Mouse (Mus musculus): ENCODE results near the gene Med23. TPM values are rescaled to one million over a fixed set of nuclear protein-coding genes. Genes with fewer than 3 reads are reported as not detected.
A peak's percentile ranks its signal among the peaks of the same experiment; 100 is the strongest.

Gene Med23
- 24.0 and 26.6 TPM in 2 replicates for polyA plus RNA-seq (2015; fragmentation: Nextera tagmentation; extraction: Ambion mirVana)

- H3K27me3 ChIP-seq (ENCODE audit: insufficient read depth, low read length): no peaks in the 10 kb centered on the region
- WGBS: under 1% methylated on average over 36 of the region's 36 CpGs
Measured at GRCm38 (mm10) chr10:24869760-24870290, at the start of gene Med23. Gene Med23, plus strand, starts transcription at chr10:24869986.

GRCm38 (mm10) chr10:24821990-24822676 lies 47.7 kb upstream of the Med23 start:
- Histone ChIP-seq H3K9me3 (ENCODE audit: low read length) (no peaks in the 10 kb centered on the region), H3K27ac (ENCODE audit: low read length) (no peak overlapping the region), H3K4me1 (ENCODE audit: insufficient read depth, low read length) (peaks cover 6% of the 10 kb centered on the region), H3K4me2 (replicated peaks; ENCODE audit: low read depth, low read length) (no peak overlapping the region), H3K4me3 (ENCODE audit: low read length) (no peak overlapping the region), H3K27me3 (ENCODE audit: insufficient read depth, low read length) (no peaks in the 10 kb centered on the region), H3K36me3 (ENCODE audit: insufficient read depth, low read length) (no peaks in the 10 kb centered on the region), H3K9ac (replicated peaks; ENCODE audit: low read length) (no peak overlapping the region)
- ATAC-seq (ENCODE audit: low FRiP score, low TSS enrichment): no peak
- WGBS: 56% methylated on average over 4 of the region's 4 CpGs

More at GRCm38 (mm10) chr10:24869760-24870290, at the start of gene Med23:
- H3K27ac ChIP-seq (ENCODE audit: low read length): no peak within 1 kb of the TSS
- H3K36me3 ChIP-seq (ENCODE audit: insufficient read depth, low read length): peaks cover 25% of the 10 kb centered on the region
- no peaks in the 10 kb centered on the region for H3K4me1 ChIP-seq (ENCODE audit: insufficient read depth, low read length)
- H3K4me3 ChIP-seq (ENCODE audit: low read length): peak within 1 kb of the TSS; percentile 76
- peak within 1 kb of the TSS; percentile 62 for H3K4me2 ChIP-seq (replicated peaks; ENCODE audit: low read depth, low read length)
- peak within 1 kb of the TSS; percentile 87 for H3K9ac ChIP-seq (replicated peaks; ENCODE audit: low read length)
- ATAC-seq (ENCODE audit: low FRiP score, low TSS enrichment): peak; percentile 100
- H3K9me3 ChIP-seq (ENCODE audit: low read length): no peaks in the 10 kb centered on the region

- no peak for ATAC-seq (ENCODE audit: low FRiP score, low TSS enrichment)
- H3K9me3 ChIP-seq (ENCODE audit: low read length): no peaks in the 10 kb centered on the region
- H3K9ac ChIP-seq (replicated peaks; ENCODE audit: low read length): no peak overlapping the region
- H3K4me3 ChIP-seq (ENCODE audit: low read length): no peak overlapping the region
- H3K4me1 ChIP-seq (ENCODE audit: insufficient read depth, low read length): peaks cover 6% of the 10 kb centered on the region
- no peaks in the 10 kb centered on the region for H3K27me3 ChIP-seq (ENCODE audit: insufficient read depth, low read length)
- no peak overlapping the region for H3K27ac ChIP-seq (ENCODE audit: low read length)
- no peak overlapping the region for H3K4me2 ChIP-seq (replicated peaks; ENCODE audit: low read depth, low read length)
- 45% methylated on average over 1 of the region's 1 CpGs for WGBS
- H3K36me3 ChIP-seq (ENCODE audit: insufficient read depth, low read length): no peaks in the 10 kb centered on the region
Measured at GRCm38 (mm10) chr10:24822842-24823241, 46.9 kb upstream of the Med23 start.

- WGBS: 53% methylated on average over 1 of the region's 1 CpGs
- peaks cover 6% of the 10 kb centered on the region for H3K4me1 ChIP-seq (ENCODE audit: insufficient read depth, low read length)
- H3K4me3 ChIP-seq (ENCODE audit: low read length): no peak overlapping the region
- H3K9me3 ChIP-seq (ENCODE audit: low read length): no peaks in the 10 kb centered on the region
- no peak overlapping the region for H3K9ac ChIP-seq (replicated peaks; ENCODE audit: low read length)
- no peaks in the 10 kb centered on the region for H3K27me3 ChIP-seq (ENCODE audit: insufficient read depth, low read length)
- H3K4me2 ChIP-seq (replicated peaks; ENCODE audit: low read depth, low read length): no peak overlapping the region
- 0 out of 2 replicates have a peak overlapping the region, but pooled peaks have one; percentile 29 for H3K27ac ChIP-seq (ENCODE audit: low read length)
- peak; percentile 51; the same call in 1 of the 2 replicates for ATAC-seq (ENCODE audit: low FRiP score, low TSS enrichment)
- no peaks in the 10 kb centered on the region for H3K36me3 ChIP-seq (ENCODE audit: insufficient read depth, low read length)
Measured at GRCm38 (mm10) chr10:24823265-24823664, 46.5 kb upstream of the Med23 start.

- H3K9me3 ChIP-seq (ENCODE audit: low read length): no peaks in the 10 kb centered on the region
- H3K4me3 ChIP-seq (ENCODE audit: low read length): no peak overlapping the region
- WGBS: 69% methylated on average over 16 of the region's 16 CpGs
- H3K4me1 ChIP-seq (ENCODE audit: insufficient read depth, low read length): peaks cover 6% of the 10 kb centered on the region
- H3K36me3 ChIP-seq (ENCODE audit: insufficient read depth, low read length): no peaks in the 10 kb centered on the region
- no peak for ATAC-seq (ENCODE audit: low FRiP score, low TSS enrichment)
- no peak overlapping the region for H3K9ac ChIP-seq (replicated peaks; ENCODE audit: low read length)
- 0 out of 2 replicates have a peak overlapping the region, but pooled peaks have one; percentile 29 for H3K27ac ChIP-seq (ENCODE audit: low read length)
- no peak overlapping the region for H3K4me2 ChIP-seq (replicated peaks; ENCODE audit: low read depth, low read length)
- no peaks in the 10 kb centered on the region for H3K27me3 ChIP-seq (ENCODE audit: insufficient read depth, low read length)
Measured at GRCm38 (mm10) chr10:24823697-24824535, 45.9 kb upstream of the Med23 start.

- no peak for ATAC-seq (ENCODE audit: low FRiP score, low TSS enrichment)
- Histone ChIP-seq H3K9me3 (ENCODE audit: low read length) (no peaks in the 10 kb centered on the region), H3K4me1 (ENCODE audit: insufficient read depth, low read length) (peaks cover 6% of the 10 kb centered on the region), H3K9ac (replicated peaks; ENCODE audit: low read length) (no peak overlapping the region), H3K4me2 (replicated peaks; ENCODE audit: low read depth, low read length) (no peak overlapping the region), H3K36me3 (ENCODE audit: insufficient read depth, low read length) (no peaks in the 10 kb centered on the region), H3K27me3 (ENCODE audit: insufficient read depth, low read length) (no peaks in the 10 kb centered on the region), H3K4me3 (ENCODE audit: low read length) (no peak overlapping the region), H3K27ac (ENCODE audit: low read length) (no peak overlapping the region)
- WGBS: 86% methylated on average over 8 of the region's 8 CpGs
Measured at GRCm38 (mm10) chr10:24824621-24825020, 45.2 kb upstream of the Med23 start.

GRCm38 (mm10) chr10:24825456-24826081 lies 44.2 kb upstream of the Med23 start:
- Histone ChIP-seq H3K4me3 (ENCODE audit: low read length) (no peak overlapping the region), H3K27ac (ENCODE audit: low read length) (no peak overlapping the region), H3K27me3 (ENCODE audit: insufficient read depth, low read length) (no peaks in the 10 kb centered on the region), H3K4me2 (replicated peaks; ENCODE audit: low read depth, low read length) (no peak overlapping the region), H3K9ac (replicated peaks; ENCODE audit: low read length) (no peak overlapping the region), H3K9me3 (ENCODE audit: low read length) (no peaks in the 10 kb centered on the region), H3K36me3 (ENCODE audit: insufficient read depth, low read length) (no peaks in the 10 kb centered on the region), H3K4me1 (ENCODE audit: insufficient read depth, low read length) (peaks cover 6% of the 10 kb centered on the region)
- 86% methylated on average over 7 of the region's 7 CpGs for WGBS
- ATAC-seq (ENCODE audit: low FRiP score, low TSS enrichment): no peak

GRCm38 (mm10) chr10:24826130-24826529 lies 43.7 kb upstream of the Med23 start:
- peaks cover 6% of the 10 kb centered on the region for H3K4me1 ChIP-seq (ENCODE audit: insufficient read depth, low read length)
- H3K27me3 ChIP-seq (ENCODE audit: insufficient read depth, low read length): no peaks in the 10 kb centered on the region
- 64% methylated on average over 6 of the region's 6 CpGs for WGBS
- no peak overlapping the region for H3K4me3 ChIP-seq (ENCODE audit: low read length)
- no peak overlapping the region for H3K9ac ChIP-seq (replicated peaks; ENCODE audit: low read length)
- H3K9me3 ChIP-seq (ENCODE audit: low read length): no peaks in the 10 kb centered on the region
- no peak overlapping the region for H3K4me2 ChIP-seq (replicated peaks; ENCODE audit: low read depth, low read length)
- H3K27ac ChIP-seq (ENCODE audit: low read length): no peak overlapping the region
- no peak for ATAC-seq (ENCODE audit: low FRiP score, low TSS enrichment)
- no peaks in the 10 kb centered on the region for H3K36me3 ChIP-seq (ENCODE audit: insufficient read depth, low read length)

- H3K4me2 ChIP-seq (replicated peaks; ENCODE audit: low read depth, low read length): no peak overlapping the region
- 93% methylated on average over 4 of the region's 4 CpGs for WGBS
- H3K36me3 ChIP-seq (ENCODE audit: insufficient read depth, low read length): no peaks in the 10 kb centered on the region
- no peak overlapping the region for H3K27ac ChIP-seq (ENCODE audit: low read length)
- no peak overlapping the region for H3K9ac ChIP-seq (replicated peaks; ENCODE audit: low read length)
- H3K4me3 ChIP-seq (ENCODE audit: low read length): no peak overlapping the region
- no peaks in the 10 kb centered on the region for H3K27me3 ChIP-seq (ENCODE audit: insufficient read depth, low read length)
- H3K9me3 ChIP-seq (ENCODE audit: low read length): no peaks in the 10 kb centered on the region
- ATAC-seq (ENCODE audit: low FRiP score, low TSS enrichment): no peak
- peaks cover 5% of the 10 kb centered on the region for H3K4me1 ChIP-seq (ENCODE audit: insufficient read depth, low read length)
Measured at GRCm38 (mm10) chr10:24828136-24828535, 41.6 kb upstream of the Med23 start.

Measured in kidney, embryonic 16.5 days (tissue).